Mouse (Mus musculus): ENCODE data around the gene Slc38a7. TPM values are rescaled to one million over a fixed set of nuclear protein-coding genes. Genes with fewer than 3 reads are reported as not detected.
"Not testable (repeated sequence)": the region's sequence is repeated elsewhere in the genome, so short reads cannot be mapped to it uniquely, and the experiment has no call there.

Slc38a7 gene
- total and polyA plus RNA-seq, 2 experiments from 2014 or later = 28.5 to 50.4 TPM

- Histone ChIP-seq H3K9ac (no peak overlapping the region), H3K4me2 (ENCODE audit: low read depth) (no peak overlapping the region), H3K9me3 (ENCODE audit: low read length) (no peaks in the 10 kb centered on the region), H3K27me3 (ENCODE audit: insufficient read depth, low read length) (no peaks in the 10 kb centered on the region), H3K4me1 (ENCODE audit: insufficient read depth) (no peaks in the 10 kb centered on the region), H3K4me3 (ENCODE audit: low read depth, low read length) (no peak overlapping the region), H3K27ac (ENCODE audit: low read depth, low read length) (no peak overlapping the region), H3K36me3 (ENCODE audit: insufficient read depth) (no peaks in the 10 kb centered on the region)
- ATAC-seq = no peak
- WGBS = 92% methylated on average over 3 of the region's 3 CpGs
- no peak for TF ChIP-seq CTCF (IDR thresholded peaks at IDR 0.05; ENCODE audit: low read depth)
- no peak for DNase-seq
Observed at GRCm38 (mm10) chr8:95800353-95800752, 53.0 kb downstream of the Slc38a7 start.

DNA sequence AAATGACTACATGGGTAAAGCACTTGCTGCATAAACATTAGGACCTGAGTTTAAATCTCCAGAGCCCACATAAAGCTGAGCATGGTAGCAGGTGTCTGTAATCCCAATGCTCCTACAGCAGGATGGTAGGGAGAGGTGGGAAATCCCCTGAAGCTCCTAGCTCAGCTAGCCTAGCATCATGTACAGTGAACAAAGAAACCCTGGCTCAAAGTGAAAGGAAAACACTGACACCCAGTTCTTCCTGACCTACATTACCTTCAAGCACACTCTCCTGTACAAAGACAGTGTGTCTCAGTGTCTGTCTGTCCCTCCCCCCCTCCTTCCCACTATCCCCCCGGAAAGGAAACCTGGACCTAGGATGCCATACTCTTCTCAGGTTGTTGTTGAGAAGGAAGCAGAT, 53.4 kb downstream of the Slc38a7 start:
- Histone ChIP-seq H3K27ac (ENCODE audit: low read depth, low read length) (no peak overlapping the region), H3K9ac (no peak overlapping the region), H3K4me2 (ENCODE audit: low read depth) (no peak overlapping the region), H3K9me3 (ENCODE audit: low read length) (no peaks in the 10 kb centered on the region), H3K4me1 (ENCODE audit: insufficient read depth) (no peaks in the 10 kb centered on the region), H3K4me3 (ENCODE audit: low read depth, low read length) (no peak overlapping the region), H3K27me3 (ENCODE audit: insufficient read depth, low read length) (no peaks in the 10 kb centered on the region), H3K36me3 (ENCODE audit: insufficient read depth) (no peaks in the 10 kb centered on the region)
- ATAC-seq (no peak), DNase-seq (no peak)
- WGBS = 80% methylated on average over 1 of the region's 1 CpGs
- no peak for TF ChIP-seq CTCF (IDR thresholded peaks at IDR 0.05; ENCODE audit: low read depth)

DNA sequence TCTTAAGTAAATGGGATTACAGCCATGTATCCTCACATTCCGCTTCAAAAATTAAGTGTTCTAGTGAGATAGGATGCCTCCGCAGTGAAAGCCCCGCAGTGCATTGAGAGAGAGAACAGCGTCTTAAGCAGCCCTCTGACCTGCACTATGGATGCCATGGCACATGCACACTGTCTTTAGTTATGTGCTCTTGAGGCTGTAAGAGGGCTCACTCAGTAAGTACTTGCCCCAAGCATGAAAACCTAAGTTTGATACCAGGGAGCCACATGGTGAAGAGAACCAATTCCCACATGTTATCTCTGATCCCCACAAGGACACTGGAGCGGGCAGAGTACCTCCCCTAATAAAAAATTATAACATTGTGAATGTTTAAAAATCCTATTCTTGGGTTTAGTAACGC, 54.2 kb downstream of the Slc38a7 start:
- ATAC-seq (no peak), DNase-seq (no peak)
- no peak overlapping the region for H3K27ac ChIP-seq (ENCODE audit: low read depth, low read length)
- H3K27me3 ChIP-seq (ENCODE audit: insufficient read depth, low read length) = no peaks in the 10 kb centered on the region
- no peak for TF ChIP-seq CTCF (IDR thresholded peaks at IDR 0.05; ENCODE audit: low read depth)
- H3K36me3 ChIP-seq (ENCODE audit: insufficient read depth) = no peaks in the 10 kb centered on the region
- H3K4me3 ChIP-seq (ENCODE audit: low read depth, low read length) = no peak overlapping the region
- no peak overlapping the region for H3K4me2 ChIP-seq (ENCODE audit: low read depth)
- 94% methylated on average over 6 of the region's 6 CpGs for WGBS
- H3K9ac ChIP-seq = no peak overlapping the region
- no peaks in the 10 kb centered on the region for H3K9me3 ChIP-seq (ENCODE audit: low read length)
- H3K4me1 ChIP-seq (ENCODE audit: insufficient read depth) = no peaks in the 10 kb centered on the region

- not testable (repeated sequence) for H3K27ac ChIP-seq (ENCODE audit: low read depth, low read length); H3K4me1 ChIP-seq (ENCODE audit: insufficient read depth)
- WGBS = 95% methylated on average over 5 of the region's 5 CpGs
Observed at GRCm38 (mm10) chr8:95795333-95796061, 57.8 kb downstream of the Slc38a7 start.

More at GRCm38 (mm10) chr8:95795333-95796061, 57.8 kb downstream of the Slc38a7 start:
- not testable (repeated sequence) for H3K36me3 ChIP-seq (ENCODE audit: insufficient read depth); H3K4me3 ChIP-seq (ENCODE audit: low read depth, low read length); H3K9me3 ChIP-seq (ENCODE audit: low read length); ATAC-seq; DNase-seq; H3K9ac ChIP-seq; H3K27me3 ChIP-seq (ENCODE audit: insufficient read depth, low read length); H3K4me2 ChIP-seq (ENCODE audit: low read depth)

Other genes starting within 250 kb of the Slc38a7 start
- 3.8 and 4.3 TPM in 2 replicates for gene Gins3, start 220.1 kb downstream of the Slc38a7 start, total RNA-seq (2014; rRNA removed)
- 3.2 and 4.4 TPM in 2 replicates for gene Gins3, start 220.1 kb downstream of the Slc38a7 start, polyA plus RNA-seq (2015; fragmentation: Nextera tagmentation; extraction: Ambion mirVana)
- 549 and 619 TPM in 2 replicates for gene Ndrg4, start 176.6 kb downstream of the Slc38a7 start, total RNA-seq (2014; rRNA removed)
- 428 and 484 TPM in 2 replicates for gene Ndrg4, start 176.6 kb downstream of the Slc38a7 start, polyA plus RNA-seq (2015; fragmentation: Nextera tagmentation; extraction: Ambion mirVana)
- 24.9 and 29.8 TPM in 2 replicates for gene Setd6, start 137.7 kb downstream of the Slc38a7 start, total RNA-seq (2014; rRNA removed)
- 37.1 and 40.0 TPM in 2 replicates for gene Setd6, start 137.7 kb downstream of the Slc38a7 start, polyA plus RNA-seq (2015; fragmentation: Nextera tagmentation; extraction: Ambion mirVana)
- 132 and 143 TPM in 2 replicates for gene Cnot1, start 46.1 kb downstream of the Slc38a7 start, total RNA-seq (2014; rRNA removed)
- gene Cnot1, start 46.1 kb downstream of the Slc38a7 start, polyA plus RNA-seq (2015; fragmentation: Nextera tagmentation; extraction: Ambion mirVana) = 19.0 and 25.0 TPM in 2 replicates
- 67.4 and 77.0 TPM in 2 replicates for gene Sap18b, start 28.2 kb downstream of the Slc38a7 start, total RNA-seq (2014; rRNA removed)
- 305 and 352 TPM in 2 replicates for gene Sap18b, start 28.2 kb downstream of the Slc38a7 start, polyA plus RNA-seq (2015; fragmentation: Nextera tagmentation; extraction: Ambion mirVana)
- gene Got2, start 35.0 kb upstream of the Slc38a7 start, total RNA-seq (2014; rRNA removed) = 172 and 198 TPM in 2 replicates
- gene Got2, start 35.0 kb upstream of the Slc38a7 start, polyA plus RNA-seq (2015; fragmentation: Nextera tagmentation; extraction: Ambion mirVana) = 190 and 208 TPM in 2 replicates

Measured in forebrain, postnatal 0 days (tissue).